Mouse (Mus musculus): ENCODE results near the gene Sycp3.

The Sycp3 gene

GRCm38 (mm10) chr10:88459502-88459992, at the start of gene Sycp3:
TSS of gene Sycp3 (plus strand) at chr10:88459569.
- WGBS, result 85% methylated on average over 33 of the region's 33 CpGs

- WGBS, result 57% methylated on average over 2 of the region's 2 CpGs
Observed at GRCm38 (mm10) chr10:88409751-88410150, 49.6 kb upstream of the Sycp3 start.

GRCm38 (mm10) chr10:88412290-88412995, 46.9 kb upstream of the Sycp3 start:
- WGBS, result 65% methylated on average over 17 of the region's 17 CpGs

- 85% methylated on average over 5 of the region's 5 CpGs for WGBS
Observed at GRCm38 (mm10) chr10:88417686-88418085, 41.7 kb upstream of the Sycp3 start.

GRCm38 (mm10) chr10:88420141-88420541, 39.2 kb upstream of the Sycp3 start:
- WGBS, result 59% methylated on average over 11 of the region's 11 CpGs

GRCm38 (mm10) chr10:88420655-88421435, 38.5 kb upstream of the Sycp3 start:
- WGBS, result 83% methylated on average over 19 of the region's 19 CpGs

- WGBS, result 82% methylated on average over 2 of the region's 2 CpGs
Observed at GRCm38 (mm10) chr10:88426158-88426816, 33.1 kb upstream of the Sycp3 start.

- 51% methylated on average over 5 of the region's 5 CpGs for WGBS
Observed at GRCm38 (mm10) chr10:88426896-88427295, 32.5 kb upstream of the Sycp3 start.

GRCm38 (mm10) chr10:88427998-88428397, 31.4 kb upstream of the Sycp3 start:
- 90% methylated on average over 6 of the region's 6 CpGs for WGBS

- WGBS, result 81% methylated on average over 6 of the region's 6 CpGs
Observed at GRCm38 (mm10) chr10:88441224-88441623, 18.1 kb upstream of the Sycp3 start.

GRCm38 (mm10) chr10:88451221-88451620, 8.1 kb upstream of the Sycp3 start:
- 21% methylated on average over 2 of the region's 2 CpGs for WGBS

GRCm38 (mm10) chr10:88451990-88452389, 7.4 kb upstream of the Sycp3 start:
- 66% methylated on average over 6 of the region's 6 CpGs for WGBS

- WGBS, result 63% methylated on average over 6 of the region's 6 CpGs
Observed at GRCm38 (mm10) chr10:88457816-88458215, 1.6 kb upstream of the Sycp3 start.

GRCm38 (mm10) chr10:88460122-88460820, 902 bp downstream of the Sycp3 start:
- 78% methylated on average over 18 of the region's 18 CpGs for WGBS

- 95% methylated on average over 10 of the region's 10 CpGs for WGBS
Observed at GRCm38 (mm10) chr10:88482866-88483265, 23.5 kb downstream of the Sycp3 start.

- WGBS, result 93% methylated on average over 5 of the region's 5 CpGs
Observed at GRCm38 (mm10) chr10:88488629-88489028, 29.3 kb downstream of the Sycp3 start.

- 61% methylated on average over 7 of the region's 7 CpGs for WGBS
Observed at GRCm38 (mm10) chr10:88491632-88492031, 32.3 kb downstream of the Sycp3 start.

- WGBS, result 63% methylated on average over 8 of the region's 8 CpGs
Observed at GRCm38 (mm10) chr10:88492658-88493057, 33.3 kb downstream of the Sycp3 start.

GRCm38 (mm10) chr10:88494959-88495587, 35.7 kb downstream of the Sycp3 start:
- WGBS, result 86% methylated on average over 4 of the region's 4 CpGs

- 67% methylated on average over 11 of the region's 11 CpGs for WGBS
Observed at GRCm38 (mm10) chr10:88496864-88497564, 37.6 kb downstream of the Sycp3 start.

- 63% methylated on average over 5 of the region's 5 CpGs for WGBS
Observed at GRCm38 (mm10) chr10:88499993-88500392, 40.6 kb downstream of the Sycp3 start.
